Mouse (Mus musculus) brain, adult 2 months (tissue): ENCODE data around the gene Suox.
"Not testable (repeated sequence)": the region's sequence is repeated elsewhere in the genome, so short reads cannot be mapped to it uniquely, and the experiment has no call there.

Experiments
- DNase-seq: peaks from one replicate; pipeline ENCODE4 v3.0.0; 2011; ENCODE audit warnings: low read depth, low spot score

Suox gene

GRCm38 (mm10) chr10:128673763-128674468 is at the start of gene Suox:
TSS of gene Suox (minus strand) at chr10:128674073.
- DNase-seq = peak; percentile 91

DNA sequence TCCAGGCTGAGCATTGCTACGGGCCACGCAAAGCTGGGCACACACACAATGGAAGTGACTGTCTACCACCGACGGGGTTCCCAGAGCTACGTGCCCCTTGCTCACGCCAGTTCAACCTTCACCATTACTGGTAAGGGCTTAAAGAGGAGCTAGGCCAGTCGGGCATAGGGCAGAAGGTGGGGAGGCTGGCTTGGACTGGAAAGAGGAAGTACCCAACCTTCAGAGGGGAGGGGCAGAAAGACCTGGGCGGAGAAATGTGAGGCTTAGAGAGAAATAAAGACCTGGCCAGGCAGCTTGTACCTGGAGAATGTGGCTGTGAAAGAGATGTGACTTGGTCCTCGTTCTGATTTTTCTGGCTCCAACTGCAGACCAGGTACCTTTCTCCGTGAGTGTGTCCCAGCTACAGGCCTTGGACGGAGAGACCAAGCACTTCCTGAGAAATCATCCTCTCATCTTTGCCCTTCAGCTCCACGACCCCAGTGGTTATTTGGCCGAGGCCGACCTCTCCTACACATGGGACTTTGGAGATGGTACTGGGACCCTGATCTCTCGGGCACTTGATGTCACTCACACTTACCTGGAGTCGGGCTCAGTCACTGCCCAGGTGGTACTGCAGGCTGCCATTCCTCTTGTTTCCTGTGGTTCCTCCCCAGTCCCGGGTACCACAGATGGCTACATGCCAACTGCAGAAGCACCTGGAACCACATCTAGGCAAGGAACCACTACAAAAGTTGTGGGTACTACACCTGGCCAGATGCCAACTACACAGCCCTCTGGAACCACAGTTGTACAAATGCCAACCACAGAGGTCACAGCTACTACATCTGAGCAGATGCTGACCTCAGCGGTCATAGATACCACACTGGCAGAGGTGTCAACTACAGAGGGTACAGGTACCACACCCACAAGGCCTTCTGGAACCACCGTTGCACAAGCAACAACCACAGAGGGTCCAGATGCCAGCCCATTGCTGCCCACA is 42.0 kb upstream of the Suox start:
- DNase-seq = no peak

DNA sequence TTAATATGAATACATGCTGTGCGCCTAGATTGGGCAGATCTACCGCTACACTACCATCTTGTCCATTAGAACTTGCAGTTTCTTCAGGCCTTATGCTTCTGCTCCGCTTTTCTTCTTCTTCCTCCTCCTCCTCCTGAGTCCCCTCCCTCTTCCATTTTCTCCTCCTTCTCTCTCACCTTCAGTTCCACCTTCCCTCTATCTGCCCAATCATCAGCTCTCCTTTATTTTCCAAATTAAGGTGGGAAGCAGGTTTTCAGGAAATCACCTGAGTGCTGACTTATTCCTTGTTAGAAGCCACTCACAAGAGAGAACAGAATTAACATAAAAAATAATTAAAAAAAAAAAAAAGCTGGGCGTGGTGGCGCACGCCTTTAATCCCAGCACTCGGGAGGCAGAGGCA is 37.4 kb upstream of the Suox start:
- not testable (repeated sequence) for DNase-seq

GRCm38 (mm10) chr10:128705317-128705693 is 31.4 kb upstream of the Suox start:
- no peak for DNase-seq

DNA sequence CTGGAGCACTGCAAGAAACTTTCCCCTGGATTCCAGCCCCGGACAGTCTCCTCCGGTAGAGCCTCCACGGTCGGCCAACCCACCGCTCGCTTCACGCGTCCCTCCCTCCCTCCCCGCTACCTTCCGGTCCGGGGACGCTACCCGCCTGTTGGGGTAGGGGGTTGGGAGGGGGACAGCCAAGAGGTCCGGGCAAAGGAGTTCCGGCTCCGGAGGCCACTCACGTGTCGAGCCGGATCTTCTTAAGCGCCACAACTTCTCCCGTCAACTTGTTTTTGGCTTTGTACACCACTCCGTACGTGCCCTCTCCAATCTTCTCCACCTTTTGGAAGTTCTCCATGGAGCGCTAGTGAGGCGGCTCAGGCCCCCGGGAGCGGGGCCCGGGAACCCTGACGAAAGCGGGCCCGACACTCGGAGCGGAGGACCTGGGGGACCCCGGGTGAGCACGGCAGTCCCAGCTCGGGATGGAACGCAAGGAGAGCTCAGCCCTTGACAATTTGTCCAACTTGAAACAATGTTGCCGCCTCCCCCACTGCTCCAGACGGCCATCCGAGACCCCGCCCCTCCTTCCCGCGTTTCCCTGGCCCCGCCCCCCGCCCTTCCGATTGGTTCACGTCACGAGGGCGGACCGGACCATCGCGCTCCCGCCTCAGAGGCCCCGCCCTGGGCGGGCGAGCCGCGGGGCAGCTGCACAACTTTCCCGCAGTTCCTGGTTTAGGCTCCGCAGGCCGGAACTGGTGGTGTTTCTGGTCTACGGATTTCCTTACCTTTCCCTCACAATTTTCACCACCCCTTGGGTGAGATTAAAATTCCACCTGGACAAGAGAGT is 30.8 kb upstream of the Suox start, which contains the start of gene Cdk2:
Gene Cdk2 (minus strand): TSS at position 541 of the 826 bp plus-strand sequence.
- DNase-seq = peak; percentile 90

DNA sequence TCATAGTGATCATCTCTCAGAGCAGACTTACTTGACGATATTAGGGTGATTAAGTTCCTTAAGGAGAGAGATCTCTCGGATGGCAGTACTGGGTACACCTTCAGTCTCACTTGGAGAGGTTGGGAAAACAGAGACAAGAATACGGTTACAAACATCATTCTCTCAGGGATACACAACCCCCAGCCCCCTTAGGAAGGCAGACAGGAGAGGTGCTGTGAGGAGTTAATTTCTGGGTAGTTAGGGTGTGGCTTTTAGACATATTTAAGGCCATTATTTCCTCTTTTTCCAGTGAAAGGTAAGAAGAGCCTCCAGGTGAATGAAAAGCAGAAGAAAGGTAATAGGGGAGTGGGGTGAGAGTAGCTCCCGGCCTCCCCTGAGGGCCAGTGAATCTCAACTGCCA is 30.0 kb upstream of the Suox start, which contains the start of gene Pmel:
Gene Pmel (plus strand): TSS at position 301 of the 400 bp plus-strand sequence.
- DNase-seq = no peak

DNA sequence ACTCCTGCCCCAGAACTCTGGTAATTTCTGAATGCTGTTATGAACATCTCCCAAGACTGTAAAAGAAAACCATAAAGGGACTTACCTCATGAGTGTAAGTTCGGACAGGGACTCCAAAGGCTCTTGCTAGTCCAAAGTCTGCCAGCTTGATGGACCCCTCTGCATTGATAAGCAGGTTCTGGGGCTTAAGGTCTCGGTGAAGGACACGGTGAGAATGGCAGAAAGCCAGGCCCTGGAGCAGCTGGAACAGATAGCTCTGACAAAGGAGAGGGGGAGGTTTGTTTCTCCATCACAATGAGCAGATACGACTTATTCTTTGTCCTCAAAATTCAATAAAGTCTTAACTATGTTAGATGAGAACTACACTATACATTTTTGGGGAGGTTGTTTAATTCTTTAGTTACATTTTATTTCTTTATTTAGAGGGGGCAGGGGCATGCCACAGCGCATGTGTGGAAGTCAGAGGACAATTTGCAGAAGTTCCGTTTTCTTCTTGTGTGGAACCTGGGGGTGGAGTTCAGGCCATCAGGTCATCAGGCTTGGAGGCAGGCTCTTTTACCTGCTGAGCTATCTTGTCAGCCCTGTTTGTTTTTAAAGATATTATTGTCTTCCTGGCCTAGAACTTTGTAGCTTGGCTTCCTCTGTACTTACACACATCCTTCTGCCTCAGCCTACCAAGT is 28.6 kb upstream of the Suox start:
- no peak for DNase-seq

- no peak for DNase-seq
These were observed 26.8 kb upstream of the Suox start for GRCm38 (mm10) chr10:128700712-128701111.

- no peak for DNase-seq
These were observed 25.7 kb upstream of the Suox start for GRCm38 (mm10) chr10:128699611-128700010.

- no peak for DNase-seq
These were observed 25.1 kb upstream of the Suox start for GRCm38 (mm10) chr10:128699006-128699405.

DNA sequence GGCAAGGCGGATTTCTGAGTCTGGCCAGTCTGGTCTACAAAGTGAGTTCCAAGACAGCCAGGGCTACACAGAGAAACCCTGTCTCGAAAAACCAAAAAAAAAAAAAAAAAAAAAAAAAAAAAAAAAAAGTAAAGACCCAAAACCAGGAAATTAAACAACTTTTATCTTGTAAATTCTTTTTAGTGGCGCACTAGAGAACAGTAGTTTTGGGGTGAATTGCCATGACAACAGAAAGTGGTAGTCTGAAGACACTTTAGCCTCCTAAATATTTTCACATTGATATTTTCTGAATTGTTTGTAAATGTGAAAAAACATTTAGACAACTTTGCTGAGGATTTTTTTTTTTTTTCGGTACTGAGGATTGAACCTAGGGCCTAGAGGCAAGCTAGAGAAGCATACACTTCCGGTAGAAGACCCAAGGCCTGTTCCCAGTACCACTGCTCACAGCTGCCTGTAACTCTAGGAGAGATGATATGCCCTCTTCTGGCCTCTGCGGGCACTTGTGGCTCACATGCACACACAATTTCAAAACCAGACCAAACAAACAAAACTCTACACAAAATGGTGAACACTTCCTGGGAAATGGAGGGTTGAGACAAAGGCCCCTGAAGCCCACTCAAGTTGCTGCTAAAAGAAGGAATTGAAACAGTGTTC is 23.3 kb upstream of the Suox start:
- no peak for DNase-seq

DNA sequence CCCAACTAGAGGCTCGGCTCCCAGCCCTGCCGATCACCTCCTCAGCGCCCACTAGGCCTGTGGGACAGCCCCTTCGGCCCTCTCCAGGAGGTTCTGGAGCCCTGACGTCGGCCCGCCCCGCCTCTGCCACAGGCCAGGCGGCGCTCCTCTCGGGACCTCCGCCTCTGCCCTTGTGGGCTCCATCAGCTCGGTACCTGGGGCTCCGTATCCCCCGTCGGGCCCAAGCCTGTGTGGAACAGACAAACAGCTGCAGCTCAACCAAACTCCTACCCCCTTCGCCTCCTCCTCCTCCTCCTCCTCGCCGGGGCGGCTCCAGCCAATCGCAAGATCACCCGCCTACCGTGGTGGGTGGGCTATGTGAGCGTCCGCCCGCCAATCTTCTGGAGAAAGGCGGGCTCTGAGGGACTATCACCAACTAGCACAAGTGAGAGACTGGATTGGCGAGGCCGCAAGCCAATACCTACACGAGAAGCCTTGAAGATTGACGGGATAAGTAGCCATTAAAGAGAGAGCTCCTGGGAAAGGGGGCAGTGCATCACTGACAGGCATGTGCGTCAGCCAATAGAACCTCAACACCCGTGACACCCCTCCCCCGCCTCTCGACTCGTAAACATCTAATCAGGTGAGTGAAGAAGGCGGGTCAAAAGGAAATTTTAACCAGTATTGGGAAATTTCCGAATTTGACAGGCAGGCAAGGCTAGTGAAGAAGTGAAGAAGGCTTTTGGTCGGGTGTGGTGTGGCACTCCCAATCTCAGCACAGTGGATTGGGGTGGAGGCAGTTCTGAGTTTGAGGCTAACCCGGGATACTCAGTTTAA is 22.3 kb upstream of the Suox start, which contains the start of gene Rab5b:
Gene Rab5b (minus strand): TSS at position 273 of the 816 bp plus-strand sequence.
- peak; percentile 100 for DNase-seq

- DNase-seq = peak; percentile 15
These were observed 21.6 kb upstream of the Suox start for GRCm38 (mm10) chr10:128695411-128695991.

DNA sequence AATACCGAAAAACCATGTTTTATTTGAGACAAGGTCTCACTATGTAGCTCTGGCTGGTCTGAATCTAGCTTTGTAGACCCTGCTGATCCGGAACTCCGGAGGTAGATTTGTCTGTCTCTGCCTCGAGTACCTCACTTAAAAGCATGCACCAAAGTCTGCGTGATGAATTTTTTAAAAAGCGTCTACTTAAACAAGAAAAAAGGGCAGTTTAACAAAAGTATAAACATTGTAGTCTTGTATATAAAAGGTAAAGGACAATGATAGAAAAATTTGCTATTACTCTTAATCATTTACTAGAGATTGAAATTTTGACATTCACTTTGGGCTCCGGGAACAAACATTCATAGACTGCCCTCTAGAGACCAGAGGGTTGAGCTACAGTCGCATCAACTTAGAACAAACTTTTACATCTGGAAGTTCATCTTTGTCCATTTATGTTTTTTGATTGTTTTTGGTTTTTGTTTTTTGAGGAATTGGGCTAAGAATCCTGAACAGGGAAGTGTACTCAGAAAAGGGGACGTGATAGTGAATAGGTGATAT is 666 bp upstream of the Suox start:
- DNase-seq = peak; percentile 72

- DNase-seq = no peak
These were observed 2.7 kb downstream of the Suox start for GRCm38 (mm10) chr10:128671148-128671547.

GRCm38 (mm10) chr10:128668790-128669672 is 4.8 kb downstream of the Suox start:
- DNase-seq = peak; percentile 82

DNA sequence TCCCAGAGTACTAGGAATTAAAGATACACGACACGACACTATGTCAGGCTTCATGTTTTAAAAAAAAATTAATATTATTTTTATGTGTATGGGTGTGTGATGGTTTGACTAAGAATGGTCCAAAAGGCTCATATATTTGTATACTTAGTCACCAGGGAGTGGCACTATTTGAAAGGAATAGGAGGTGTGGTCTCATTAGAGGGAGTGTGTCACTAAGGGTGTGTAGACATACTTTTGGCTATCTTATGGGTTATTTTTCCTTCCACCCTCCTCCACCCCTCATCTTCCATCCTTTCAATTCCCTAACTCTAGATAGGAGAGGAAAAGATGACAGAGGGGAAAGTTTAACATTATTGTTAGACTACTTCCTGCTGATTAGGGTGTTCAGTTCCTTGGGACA is 8.1 kb downstream of the Suox start:
- DNase-seq = no peak

GRCm38 (mm10) chr10:128665307-128665706 is 8.6 kb downstream of the Suox start:
- no peak for DNase-seq
